Mouse (Mus musculus) forebrain, embryonic 15.5 days (tissue): ENCODE data around the gene Lmbr1. TPM values are rescaled to one million over a fixed set of nuclear protein-coding genes. Genes with fewer than 3 reads are reported as not detected.

Source experiments
- ATAC-seq: fragments of 200-750 bp; cut with Nextera tagmentation; replicated peaks from 2 replicates; pipeline ENCODE4 v1.8.0; 2017; ENCODE audit warnings: mild to moderate bottlenecking, moderate TSS enrichment, moderate library complexity
- H3K27ac ChIP-seq: fragments of 300-500 bp; sonication (generic); replicated peaks from 2 replicates; pipeline ENCODE4 v1.5.1; 2015; ENCODE audit warnings: mild to moderate bottlenecking, inconsistent platforms
- H3K27me3 ChIP-seq: fragments of 300-500 bp; sonication (generic); 2 replicates; pipeline ENCODE4 v1.6.1; 2015; ENCODE audit warnings: inconsistent platforms
- H3K36me3 ChIP-seq: fragments of 300-500 bp; sonication (generic); 2 replicates; pipeline ENCODE4 v1.6.1; 2015; ENCODE audit warnings: mild to moderate bottlenecking, inconsistent platforms
- H3K4me1 ChIP-seq: fragments of 300-500 bp; sonication (generic); 2 replicates; pipeline ENCODE4 v1.6.1; 2015; ENCODE audit warnings: inconsistent platforms
- H3K4me2 ChIP-seq: fragments of 300-500 bp; sonication (generic); replicated peaks from 2 replicates; pipeline ENCODE4 v1.6.1; 2015; ENCODE audit warnings: mild to moderate bottlenecking, inconsistent platforms
- H3K4me3 ChIP-seq: fragments of 300-500 bp; sonication (generic); 2 replicates; pipeline ENCODE4 v1.5.1; 2015; ENCODE audit warnings: mild to moderate bottlenecking, inconsistent platforms
- H3K9ac ChIP-seq: fragments of 300-500 bp; sonication (generic); replicated peaks from 2 replicates; pipeline ENCODE4 v1.6.1; 2015; ENCODE audit warnings: mild to moderate bottlenecking, inconsistent platforms
- H3K9me3 ChIP-seq: fragments of 300-500 bp; sonication (generic); 2 replicates; pipeline ENCODE4 v1.6.1; 2016; ENCODE audit warnings: inconsistent platforms
- WGBS: fragments of 180-500 bp; shearing (Covaris S2); methylation state at CpG from one replicate; pipeline ENCODE4 v1.1.7; 2015; ENCODE audit warnings: mixed read lengths; 5-methylcytosine and 5-hydroxymethylcytosine counted together
- polyA plus RNA-seq: library from polyadenylated mRNA; unstranded; fragments of >200 nt; fragmentation: Nextera tagmentation; extraction: Ambion mirVana; gene quantifications from 2 replicates; pipeline ENCODE4 v1.2.1, GENCODE M21; 2015

Lmbr1 gene
- polyA plus RNA-seq, 1 experiment from 2014 or later = 26.3 TPM

DNA sequence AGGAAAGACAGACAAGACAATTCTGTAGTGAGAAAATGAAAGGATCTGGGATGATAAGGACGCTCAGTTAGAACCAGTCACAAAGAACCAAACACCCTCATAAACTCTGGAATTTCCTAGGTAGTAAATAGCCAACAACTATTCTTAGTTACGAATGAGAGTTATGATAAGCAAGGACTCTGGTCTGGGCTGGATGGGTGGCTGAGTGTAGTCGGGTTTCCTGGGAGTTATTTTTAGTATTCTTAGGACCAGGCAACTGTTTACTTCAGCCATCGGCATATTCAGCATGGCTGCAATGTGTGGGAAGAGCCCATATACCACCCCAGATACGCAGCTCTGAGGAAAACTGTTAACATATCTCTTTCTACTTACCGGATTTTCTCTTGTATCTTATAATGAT, 14.7 kb downstream of the Lmbr1 start:
- Histone ChIP-seq H3K4me2 (no peak overlapping the region), H3K4me1 (no peaks in the 10 kb centered on the region), H3K9me3 (no peaks in the 10 kb centered on the region), H3K4me3 (no peak overlapping the region), H3K27me3 (no peaks in the 10 kb centered on the region), H3K27ac (no peak overlapping the region), H3K9ac (no peak overlapping the region), H3K36me3 (peaks cover 29% of the 10 kb centered on the region)
- WGBS = 92% methylated on average over 6 of the region's 6 CpGs
- no peak for ATAC-seq

DNA sequence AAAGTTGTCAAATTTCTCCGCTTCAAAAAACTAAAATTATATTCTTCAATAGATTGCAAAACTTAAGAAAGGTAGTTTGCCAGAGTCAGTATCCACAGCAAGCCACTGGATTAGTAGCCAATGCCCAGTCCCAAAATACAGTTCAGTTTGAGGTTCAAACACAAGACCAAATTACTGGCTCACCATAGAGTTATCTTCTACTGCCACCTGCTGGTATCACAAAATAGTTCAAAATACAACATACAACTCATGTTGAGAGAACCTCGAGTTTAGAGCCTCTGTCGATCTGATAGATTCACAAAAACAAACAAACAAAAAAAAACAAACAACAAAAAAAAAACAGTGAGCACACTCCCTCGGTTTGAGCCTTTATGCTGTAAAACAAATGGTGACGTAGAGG, 42.4 kb downstream of the Lmbr1 start:
- 53% methylated on average over 5 of the region's 5 CpGs for WGBS
- ATAC-seq = no peak
- Histone ChIP-seq H3K9ac (no peak overlapping the region), H3K27ac (no peak overlapping the region), H3K9me3 (no peaks in the 10 kb centered on the region), H3K4me2 (no peak overlapping the region), H3K4me1 (no peaks in the 10 kb centered on the region), H3K4me3 (no peak overlapping the region), H3K36me3 (no peaks in the 10 kb centered on the region), H3K27me3 (no peaks in the 10 kb centered on the region)

- Histone ChIP-seq H3K36me3 (no peaks in the 10 kb centered on the region), H3K4me2 (no peak overlapping the region), H3K9me3 (no peaks in the 10 kb centered on the region), H3K4me3 (no peak overlapping the region), H3K4me1 (no peaks in the 10 kb centered on the region), H3K27me3 (no peaks in the 10 kb centered on the region), H3K27ac (no peak overlapping the region), H3K9ac (no peak overlapping the region)
- no peak for ATAC-seq
- WGBS = 98% methylated on average over 2 of the region's 2 CpGs
These were observed 55.7 kb downstream of the Lmbr1 start for GRCm38 (mm10) chr5:29322503-29322902.

GRCm38 (mm10) chr5:29309191-29309590, 69.0 kb downstream of the Lmbr1 start:
- 90% methylated on average over 3 of the region's 3 CpGs for WGBS
- no peak for ATAC-seq
- no peak overlapping the region for H3K4me2 ChIP-seq

DNA sequence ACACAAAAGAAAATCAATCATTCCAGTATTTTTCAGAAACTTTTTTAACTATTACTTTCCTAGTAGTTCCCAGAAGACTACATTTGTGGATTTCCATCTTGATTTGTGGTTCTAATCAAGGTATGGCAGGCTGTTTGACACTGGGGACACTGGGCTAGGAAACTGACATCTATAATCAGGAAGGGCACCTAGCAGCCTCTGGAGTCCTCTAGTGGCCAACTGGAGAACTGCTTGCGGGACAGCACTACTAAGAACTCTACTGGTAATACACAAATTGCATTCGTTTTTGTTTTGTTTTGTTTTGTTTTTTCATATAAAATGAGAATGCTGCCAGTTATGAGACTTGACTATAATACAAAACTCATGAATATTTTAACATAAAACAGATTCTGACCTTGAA, 85.0 kb downstream of the Lmbr1 start:
- Histone ChIP-seq H3K27me3 (no peaks in the 10 kb centered on the region), H3K4me2 (no peak overlapping the region), H3K36me3 (no peaks in the 10 kb centered on the region; the same call in 1 of the 2 replicates), H3K9me3 (no peaks in the 10 kb centered on the region), H3K27ac (no peak overlapping the region), H3K4me1 (no peaks in the 10 kb centered on the region), H3K4me3 (no peak overlapping the region), H3K9ac (no peak overlapping the region)
- no peak for ATAC-seq
- WGBS = 26% methylated on average over 2 of the region's 2 CpGs

More at GRCm38 (mm10) chr5:29309191-29309590, 69.0 kb downstream of the Lmbr1 start:
- no peak overlapping the region for H3K4me3 ChIP-seq
- H3K4me1 ChIP-seq = no peaks in the 10 kb centered on the region
- H3K9ac ChIP-seq = no peak overlapping the region
- 0 out of 2 replicates have a peak, but pooled peaks cover 4% of the 10 kb centered on the region for H3K36me3 ChIP-seq
- H3K9me3 ChIP-seq = no peaks in the 10 kb centered on the region
- H3K27me3 ChIP-seq = no peaks in the 10 kb centered on the region
- H3K27ac ChIP-seq = no peak overlapping the region

GRCm38 (mm10) chr5:29290110-29290509, 88.1 kb downstream of the Lmbr1 start:
- 95% methylated on average over 3 of the region's 3 CpGs for WGBS
- no peaks in the 10 kb centered on the region for H3K4me1 ChIP-seq
- H3K4me2 ChIP-seq = no peak overlapping the region
- no peak overlapping the region for H3K9ac ChIP-seq
- H3K9me3 ChIP-seq = no peaks in the 10 kb centered on the region
- no peaks in the 10 kb centered on the region; the same call in 1 of the 2 replicates for H3K36me3 ChIP-seq
- ATAC-seq = no peak
- no peaks in the 10 kb centered on the region for H3K27me3 ChIP-seq
- no peak overlapping the region for H3K4me3 ChIP-seq
- no peak overlapping the region for H3K27ac ChIP-seq

GRCm38 (mm10) chr5:29289703-29290102, 88.5 kb downstream of the Lmbr1 start:
- H3K9ac ChIP-seq = no peak overlapping the region
- H3K27ac ChIP-seq = no peak overlapping the region
- H3K9me3 ChIP-seq = no peaks in the 10 kb centered on the region
- H3K4me1 ChIP-seq = no peaks in the 10 kb centered on the region
- H3K4me2 ChIP-seq = no peak overlapping the region
- H3K36me3 ChIP-seq = no peaks in the 10 kb centered on the region; the same call in 1 of the 2 replicates
- 91% methylated on average over 6 of the region's 6 CpGs for WGBS
- ATAC-seq = no peak
- H3K4me3 ChIP-seq = no peak overlapping the region
- H3K27me3 ChIP-seq = no peaks in the 10 kb centered on the region

DNA sequence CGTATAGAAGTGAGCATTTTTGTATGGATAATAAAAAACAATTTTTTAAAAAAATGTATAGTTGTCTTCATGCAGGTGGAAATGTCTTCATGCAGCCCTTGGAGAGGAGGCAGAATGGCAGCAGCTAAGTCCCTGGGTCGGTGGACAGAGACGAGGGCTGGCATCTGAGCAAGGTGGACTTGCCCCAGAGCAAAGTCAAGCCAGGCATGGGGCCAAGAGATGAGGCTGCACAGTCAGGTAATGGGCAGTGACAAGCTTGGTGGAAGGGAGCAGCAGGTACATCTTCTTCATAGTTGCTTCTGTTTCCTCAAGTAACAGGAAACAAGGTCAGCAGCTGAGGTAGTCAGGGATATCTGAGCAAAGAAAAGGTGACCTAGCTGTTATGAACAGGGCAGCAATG, 97.1 kb downstream of the Lmbr1 start:
- Histone ChIP-seq H3K27me3 (no peaks in the 10 kb centered on the region), H3K4me1 (no peaks in the 10 kb centered on the region), H3K9me3 (no peaks in the 10 kb centered on the region), H3K4me2 (no peak overlapping the region), H3K4me3 (no peak overlapping the region), H3K9ac (no peak overlapping the region), H3K27ac (no peak overlapping the region), H3K36me3 (no peaks in the 10 kb centered on the region)
- WGBS = 87% methylated on average over 3 of the region's 3 CpGs
- ATAC-seq = no peak

DNA sequence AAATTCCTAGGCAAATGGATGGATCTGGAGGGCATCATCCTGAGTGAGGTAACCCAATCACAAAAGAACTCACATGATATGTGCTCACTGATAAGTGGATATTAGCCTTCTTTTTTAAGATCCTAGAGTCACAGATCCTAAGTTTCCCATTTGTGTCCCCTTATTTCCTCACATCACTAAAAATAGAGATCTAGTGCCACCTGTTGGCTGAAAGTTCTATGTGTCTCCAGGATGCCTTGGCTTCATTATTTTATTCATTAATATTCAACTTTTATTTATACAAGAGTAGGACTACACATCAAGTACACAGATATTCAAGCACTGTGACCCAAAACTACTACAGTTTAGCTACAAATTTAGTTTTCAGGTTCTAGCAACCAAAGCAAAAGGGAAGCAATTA, 103.4 kb downstream of the Lmbr1 start:
- H3K36me3 ChIP-seq = no peaks in the 10 kb centered on the region
- no peak overlapping the region for H3K4me3 ChIP-seq
- H3K27ac ChIP-seq = no peak overlapping the region
- no peak overlapping the region for H3K9ac ChIP-seq
- H3K27me3 ChIP-seq = no peaks in the 10 kb centered on the region
- ATAC-seq = no peak
- H3K4me2 ChIP-seq = no peak overlapping the region
- no peaks in the 10 kb centered on the region for H3K9me3 ChIP-seq
- no peaks in the 10 kb centered on the region for H3K4me1 ChIP-seq

- Histone ChIP-seq H3K27me3 (no peaks in the 10 kb centered on the region), H3K4me1 (no peaks in the 10 kb centered on the region), H3K9ac (no peak overlapping the region), H3K27ac (no peak overlapping the region), H3K36me3 (no peaks in the 10 kb centered on the region), H3K9me3 (no peaks in the 10 kb centered on the region), H3K4me2 (no peak overlapping the region), H3K4me3 (no peak overlapping the region)
- WGBS = 60% methylated on average over 2 of the region's 2 CpGs
- no peak for ATAC-seq
These were observed 104.8 kb downstream of the Lmbr1 start for GRCm38 (mm10) chr5:29273426-29273825.

DNA sequence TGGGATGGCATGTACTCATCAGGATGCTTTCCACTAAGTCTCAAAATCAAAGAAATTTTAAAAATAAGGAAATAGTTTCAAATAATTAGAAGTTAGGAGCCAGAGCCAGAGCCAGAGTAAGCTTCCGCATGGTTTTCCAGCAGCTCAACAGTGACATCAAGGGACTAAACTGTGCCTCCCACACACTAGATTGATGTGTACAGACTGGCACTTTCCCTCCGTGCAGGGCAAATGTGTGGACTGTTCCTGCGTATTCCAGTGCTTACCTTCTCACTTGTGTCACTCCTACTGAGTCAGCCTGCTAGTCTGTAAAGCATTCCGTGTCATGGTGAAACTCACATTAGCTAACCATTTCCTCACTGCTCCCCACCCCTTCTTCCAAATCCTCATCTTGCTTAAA, 107.3 kb downstream of the Lmbr1 start:
- ATAC-seq = no peak
- Histone ChIP-seq H3K27ac (no peak overlapping the region), H3K9ac (no peak overlapping the region), H3K4me1 (no peaks in the 10 kb centered on the region), H3K4me2 (no peak overlapping the region), H3K9me3 (no peaks in the 10 kb centered on the region), H3K36me3 (no peaks in the 10 kb centered on the region), H3K4me3 (no peak overlapping the region), H3K27me3 (no peaks in the 10 kb centered on the region)
- WGBS = 49% methylated on average over 4 of the region's 4 CpGs

DNA sequence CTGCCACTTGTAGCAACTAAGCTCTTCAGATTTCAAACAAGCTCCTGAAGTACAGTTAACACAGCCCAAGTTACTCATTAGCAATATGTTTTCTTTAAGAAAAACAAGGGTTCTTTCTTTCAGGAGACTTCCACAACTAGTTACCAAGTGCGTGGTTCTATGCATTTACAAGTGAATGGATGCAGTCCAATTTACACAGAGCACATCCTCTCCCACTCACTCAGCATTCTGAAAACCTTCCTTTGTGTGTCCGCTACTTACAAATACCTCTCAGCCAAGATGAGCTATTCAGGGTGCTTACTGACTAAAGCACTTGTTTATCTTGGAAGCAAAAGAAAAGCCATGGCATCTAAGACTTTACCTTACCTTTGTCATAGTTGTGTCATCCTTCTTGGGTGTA, 124.3 kb downstream of the Lmbr1 start:
- Histone ChIP-seq H3K36me3 (no peaks in the 10 kb centered on the region), H3K9ac (no peak overlapping the region), H3K9me3 (no peaks in the 10 kb centered on the region), H3K4me2 (no peak overlapping the region), H3K27me3 (no peaks in the 10 kb centered on the region), H3K4me1 (no peaks in the 10 kb centered on the region), H3K27ac (no peak overlapping the region), H3K4me3 (no peak overlapping the region)
- no peak for ATAC-seq
- 16% methylated on average over 2 of the region's 2 CpGs for WGBS

DNA sequence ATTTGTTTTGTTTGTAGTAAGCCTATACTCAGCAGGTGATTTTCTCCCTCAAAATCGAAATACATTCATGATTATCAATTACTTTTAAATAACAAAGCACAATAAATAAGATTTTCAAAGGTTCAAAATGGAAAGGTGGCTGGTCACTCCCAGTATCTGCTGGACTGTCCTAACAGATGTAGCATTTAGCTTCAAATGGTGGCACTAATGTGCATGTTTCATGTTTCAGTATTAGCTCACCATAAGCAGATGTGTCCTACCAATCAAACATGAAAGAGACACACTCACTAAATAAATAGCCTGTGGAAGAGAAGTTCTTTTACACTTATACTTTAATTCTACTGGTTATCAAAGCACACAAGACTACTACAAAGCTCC, 126.7 kb downstream of the Lmbr1 start:
- H3K9ac ChIP-seq = no peak overlapping the region
- no peaks in the 10 kb centered on the region for H3K9me3 ChIP-seq
- H3K4me3 ChIP-seq = no peak overlapping the region
- no peaks in the 10 kb centered on the region for H3K4me1 ChIP-seq
- H3K4me2 ChIP-seq = no peak overlapping the region
- no peak overlapping the region for H3K27ac ChIP-seq
- ATAC-seq = no peak
- no peaks in the 10 kb centered on the region for H3K36me3 ChIP-seq
- no peaks in the 10 kb centered on the region for H3K27me3 ChIP-seq
- WGBS = 35% methylated on average over 1 of the region's 1 CpGs
